Mouse (Mus musculus): ENCODE data around the gene Slc16a10. TPM values are rescaled to one million over a fixed set of nuclear protein-coding genes. Genes with fewer than 3 reads are reported as not detected.

Gene Slc16a10
- total and polyA plus RNA-seq, 3 experiments, result 11.5 to 24.2 (median 21.1) TPM

- DNase-seq, result no peak
Measured at GRCm38 (mm10) chr10:40068595-40068994, 73.5 kb downstream of the Slc16a10 start.

GRCm38 (mm10) chr10:40067529-40067928 is 74.5 kb downstream of the Slc16a10 start:
- DNase-seq, result no peak

- no peak for DNase-seq
Measured at GRCm38 (mm10) chr10:40067071-40067470, 75.0 kb downstream of the Slc16a10 start.

GRCm38 (mm10) chr10:40065357-40065756 is 76.7 kb downstream of the Slc16a10 start:
- no peak for DNase-seq

DNA sequence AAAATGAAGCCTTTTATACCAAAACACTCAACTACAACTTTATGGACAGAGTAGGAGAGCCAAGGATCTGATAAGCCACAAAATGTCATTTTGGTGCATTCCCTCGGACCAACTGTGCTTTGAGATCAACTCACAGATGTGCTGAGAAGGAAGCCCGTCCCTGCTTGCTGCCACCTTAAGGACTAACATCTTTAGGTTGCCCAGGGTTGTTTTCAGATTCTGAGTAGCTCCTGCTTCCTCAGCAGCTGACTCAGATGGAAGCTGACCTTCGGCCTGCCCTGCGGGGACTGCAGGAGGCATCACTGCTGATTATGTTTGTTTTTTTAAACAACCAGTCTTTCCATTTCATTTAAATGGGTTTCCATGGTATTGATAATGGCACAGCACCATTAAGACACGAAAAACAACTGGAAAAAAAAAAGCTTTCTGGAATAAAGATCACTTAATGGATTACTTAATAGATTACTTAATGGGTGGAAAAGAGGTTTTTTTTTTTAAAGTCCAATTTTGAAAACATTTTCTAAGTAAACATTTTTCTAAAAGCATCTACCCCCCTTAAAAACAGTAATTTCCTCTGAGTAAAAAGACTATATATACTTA is 78.7 kb downstream of the Slc16a10 start:
- DNase-seq, result peak; percentile 55

- DNase-seq, result no peak
Measured at GRCm38 (mm10) chr10:40062812-40063211, 79.2 kb downstream of the Slc16a10 start.

GRCm38 (mm10) chr10:40061926-40062325 is 80.1 kb downstream of the Slc16a10 start:
- DNase-seq, result no peak

GRCm38 (mm10) chr10:40058786-40059120 is 83.3 kb downstream of the Slc16a10 start:
- DNase-seq, result no peak

DNA sequence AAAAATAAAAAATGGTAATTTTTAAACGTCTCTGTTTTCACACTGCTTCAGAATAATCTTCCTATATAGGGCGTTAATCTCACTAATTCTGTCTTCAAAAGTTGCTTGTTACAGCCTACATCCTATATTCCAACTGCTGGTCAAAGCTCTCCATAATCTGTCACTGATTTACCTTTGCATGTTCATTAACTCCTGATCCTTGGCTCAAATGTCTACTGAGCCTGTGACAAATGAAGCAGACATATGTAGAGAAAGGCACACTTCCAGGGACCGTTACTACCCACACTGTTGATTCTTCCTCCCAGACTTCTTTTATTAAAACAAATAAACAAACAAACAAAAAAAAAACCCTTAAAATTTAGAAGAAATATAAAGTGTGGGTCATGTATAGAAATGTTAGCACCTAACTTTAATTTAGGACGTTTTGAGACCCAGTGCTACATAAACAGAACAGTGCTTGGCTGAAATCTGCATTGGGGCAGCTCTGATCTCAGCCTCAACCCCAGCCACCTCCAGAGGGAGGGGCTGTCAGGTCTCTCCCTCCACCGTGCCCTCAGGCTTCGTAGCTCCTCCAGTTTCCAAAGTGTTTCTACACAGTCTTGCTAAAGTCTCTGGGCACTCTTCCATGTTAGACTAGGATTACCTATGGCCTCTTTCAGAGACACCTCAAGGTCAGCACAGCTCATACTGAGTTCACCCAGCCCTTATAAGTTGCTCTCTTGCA is 83.8 kb downstream of the Slc16a10 start:
- DNase-seq, result peak; percentile 43

GRCm38 (mm10) chr10:40057615-40058014 is 84.4 kb downstream of the Slc16a10 start:
- no peak for DNase-seq

DNA sequence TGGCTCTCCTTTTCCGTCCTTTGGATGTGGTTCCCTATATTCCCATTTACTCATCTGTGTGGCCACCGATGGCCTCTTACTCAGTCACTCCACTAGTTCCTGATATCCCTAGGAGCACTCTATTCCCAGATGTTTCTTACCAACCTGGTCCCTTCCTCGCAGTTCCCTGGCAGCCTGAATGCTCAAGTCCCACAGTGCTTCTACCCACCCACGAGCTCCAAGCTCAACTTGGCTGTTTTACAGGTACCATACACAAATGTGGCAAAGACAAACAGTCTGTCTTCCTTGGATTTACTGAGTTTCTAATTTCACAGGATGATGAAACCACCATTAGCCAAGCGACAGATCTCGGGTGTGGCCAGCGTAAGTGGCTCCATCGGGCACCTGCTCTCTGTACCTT is 87.6 kb downstream of the Slc16a10 start:
- no peak for DNase-seq

- no peak for DNase-seq
Measured at GRCm38 (mm10) chr10:40053896-40054295, 88.2 kb downstream of the Slc16a10 start.

DNA sequence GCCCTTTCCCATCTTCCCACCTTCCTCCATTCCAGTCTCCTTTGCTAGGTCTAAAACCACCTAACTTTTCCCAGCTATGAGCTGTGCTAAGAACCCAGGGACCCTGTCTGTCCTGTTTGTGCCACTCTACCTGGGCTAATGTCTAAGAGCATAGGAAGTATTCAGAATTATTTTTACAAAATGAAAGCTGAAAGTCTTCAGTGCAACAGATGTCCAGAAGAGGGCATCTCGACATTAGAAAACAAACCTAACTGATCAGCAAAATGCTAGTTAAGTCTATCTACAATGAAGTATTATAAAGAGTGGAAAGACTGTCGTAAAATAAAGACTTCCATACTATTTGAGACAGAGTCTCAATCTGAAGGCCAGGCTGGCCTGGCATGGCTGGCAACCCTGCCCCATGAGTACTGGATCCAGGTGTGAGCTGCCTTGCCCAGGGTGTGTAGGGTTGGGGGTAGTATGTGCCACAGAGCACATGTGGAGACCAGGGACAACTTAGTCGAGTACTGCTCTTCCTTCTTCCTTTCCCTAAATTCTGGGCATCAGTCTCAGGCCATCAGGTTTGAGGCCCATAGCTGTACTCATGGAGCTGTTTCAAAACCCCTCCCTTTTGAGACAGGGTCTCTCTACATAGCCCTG is 88.7 kb downstream of the Slc16a10 start:
- DNase-seq, result peak; percentile 15

GRCm38 (mm10) chr10:40051997-40052396 is 90.1 kb downstream of the Slc16a10 start:
- DNase-seq, result no peak

DNA sequence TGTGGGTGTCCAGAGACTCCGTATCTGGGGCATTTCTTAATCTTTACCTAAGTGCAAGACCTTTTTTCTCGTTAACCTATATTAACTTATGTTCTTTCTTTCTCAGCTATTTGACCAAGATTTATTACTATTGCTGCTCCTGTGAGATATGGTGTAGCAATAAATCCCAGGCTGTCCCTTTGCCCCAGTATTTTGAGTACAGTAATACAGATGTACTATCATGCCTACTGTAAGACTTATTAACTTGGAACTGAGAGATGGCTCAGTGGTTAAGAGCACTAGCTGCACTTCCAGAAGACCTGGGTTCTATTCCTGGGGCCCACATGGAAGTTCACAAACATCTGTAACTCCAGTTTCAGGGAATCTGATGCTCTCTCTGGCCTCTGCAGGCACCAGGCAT is 91.3 kb downstream of the Slc16a10 start:
- DNase-seq, result no peak

DNA sequence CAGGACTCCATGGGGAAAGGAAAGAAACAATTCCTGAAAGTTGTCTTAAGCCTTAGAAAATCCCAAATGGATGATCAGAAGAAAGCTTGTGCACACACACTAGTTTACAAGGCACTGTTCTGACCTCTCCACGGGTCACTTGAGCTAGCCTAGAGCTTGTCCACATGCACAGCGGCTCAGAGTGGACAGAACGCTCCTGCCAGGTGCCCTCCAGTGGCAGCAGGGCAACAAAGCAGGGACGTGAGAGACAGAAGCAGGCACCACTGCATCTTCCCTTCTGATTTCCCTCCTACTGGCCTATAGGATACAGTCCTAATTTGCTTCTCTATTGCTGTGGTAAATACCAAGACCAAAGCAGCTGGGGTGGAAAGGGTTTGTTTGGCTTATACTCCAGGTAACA is 100.7 kb downstream of the Slc16a10 start:
- DNase-seq, result peak; percentile 27

- no peak for DNase-seq
Measured at GRCm38 (mm10) chr10:40036686-40037560, 105.1 kb downstream of the Slc16a10 start.

- DNase-seq, result no peak
Measured at GRCm38 (mm10) chr10:40034956-40035355, 107.1 kb downstream of the Slc16a10 start.

DNA sequence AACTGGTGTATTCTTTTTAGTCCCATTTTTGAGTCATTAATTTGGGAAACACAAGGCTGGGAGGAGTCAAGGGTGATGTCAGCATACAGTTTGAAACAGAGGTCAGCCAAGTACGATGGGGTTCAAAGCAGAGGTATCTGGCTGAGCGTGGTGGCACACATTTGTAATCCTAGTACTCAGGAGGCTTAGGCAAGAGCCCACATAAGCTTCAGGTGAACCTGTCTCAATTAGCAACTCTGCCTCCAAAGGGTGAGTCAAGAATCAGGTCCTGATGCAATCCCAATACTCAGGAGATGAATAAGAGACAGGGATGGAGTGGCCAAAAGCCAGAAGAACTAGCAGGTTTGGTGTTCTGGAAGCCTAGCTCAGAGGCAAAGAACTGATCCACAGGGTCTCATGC is 109.2 kb downstream of the Slc16a10 start:
- DNase-seq, result no peak

DNA sequence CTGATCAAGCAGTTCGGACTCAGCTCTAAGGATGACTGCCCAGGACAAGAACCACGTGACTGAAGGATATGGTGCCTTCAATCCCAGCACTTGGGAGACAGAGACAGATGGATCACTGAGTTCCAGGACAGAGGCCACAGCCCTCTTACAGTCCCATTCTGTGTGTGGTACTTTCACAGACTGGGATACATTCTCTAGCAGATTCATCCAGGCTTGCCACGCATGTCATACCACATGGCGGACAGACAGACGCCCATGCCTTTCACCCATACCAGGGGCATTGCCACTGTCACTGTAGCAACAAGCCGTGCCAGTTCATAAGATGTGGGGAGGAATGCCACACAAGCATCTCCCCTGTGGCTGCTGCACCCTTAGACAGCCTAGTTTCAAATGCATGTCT is 111.3 kb downstream of the Slc16a10 start:
- no peak for DNase-seq

DNA sequence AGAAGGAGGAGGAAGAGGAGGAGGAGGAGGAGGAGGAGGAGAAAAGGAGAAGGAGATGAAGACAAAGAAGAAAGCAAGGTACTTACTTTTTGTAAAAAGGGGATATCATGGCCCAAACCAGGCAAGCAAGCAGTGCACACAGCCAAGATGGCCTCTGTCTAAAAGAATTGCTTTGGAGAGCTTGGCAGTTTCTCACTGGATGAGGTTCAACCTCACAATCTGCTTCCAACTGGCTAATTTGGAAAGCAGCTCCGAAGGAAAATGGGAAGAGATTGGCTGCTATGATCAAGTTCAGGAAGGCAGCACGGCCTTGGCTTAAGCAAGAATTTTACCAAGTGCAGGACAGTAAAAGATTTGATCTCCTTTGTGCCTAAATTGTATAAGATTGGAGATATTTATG is 112.4 kb downstream of the Slc16a10 start:
- no peak for DNase-seq

GRCm38 (mm10) chr10:40028091-40028490 is 114.0 kb downstream of the Slc16a10 start:
- DNase-seq, result no peak

DNA sequence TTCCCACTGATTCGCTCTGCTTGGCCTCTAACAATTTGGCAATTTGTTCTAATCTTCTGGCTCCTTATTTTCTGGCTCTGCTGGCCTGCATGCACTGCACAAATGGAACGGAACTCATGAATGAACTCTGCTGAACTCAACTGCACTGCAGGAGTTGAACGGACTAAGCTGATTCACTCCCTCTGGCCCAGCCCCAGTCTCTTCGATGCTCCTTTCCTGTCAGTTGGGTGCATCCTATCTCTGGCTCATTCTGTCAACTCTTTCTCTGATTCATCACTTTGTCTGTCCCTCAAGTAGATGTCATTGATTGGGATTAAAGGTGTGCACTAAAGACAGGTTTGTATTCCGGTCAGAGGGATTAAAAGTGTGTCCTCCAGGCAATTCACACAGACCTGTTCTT is 115.5 kb downstream of the Slc16a10 start:
- DNase-seq, result no peak

Data from adrenal gland, adult 2 months (tissue).